Mouse (Mus musculus): ENCODE measurements around the gene Ampd1. TPM values are rescaled to one million over a fixed set of nuclear protein-coding genes. Genes with fewer than 3 reads are reported as not detected.

Ampd1 gene
- polyA plus RNA-seq, 1 experiment, result 5.1 TPM

DNA sequence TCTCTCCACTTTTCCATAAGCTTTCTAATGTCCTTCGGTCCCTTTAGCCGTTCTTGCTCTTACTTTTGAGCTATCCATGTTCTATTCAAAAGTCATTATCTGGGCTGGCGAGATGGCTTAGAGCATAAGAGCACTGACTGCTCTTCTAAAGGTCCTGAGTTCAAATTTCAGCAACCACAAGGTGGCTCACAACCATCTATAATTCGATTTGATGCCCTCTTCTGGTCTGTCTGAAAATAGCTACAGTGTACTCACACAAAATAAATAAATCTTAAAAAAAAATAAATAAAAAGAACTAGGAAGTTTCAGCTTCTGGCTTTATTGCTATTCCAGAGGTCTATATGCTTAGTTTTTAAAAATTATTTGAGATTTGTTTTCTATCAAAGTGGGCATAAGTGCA is 74.0 kb downstream of the Ampd1 start:
- no peak overlapping the region for H3K27ac ChIP-seq (ENCODE audit: insufficient read depth, low read depth, low read length)
- H3K36me3 ChIP-seq (ENCODE audit: control insufficient read depth, insufficient read depth, low read length), result no peaks in the 10 kb centered on the region
- 84% methylated on average over 4 of the region's 4 CpGs for WGBS
- no peaks in the 10 kb centered on the region for H3K4me1 ChIP-seq (ENCODE audit: control insufficient read depth, insufficient read depth, low read length)
- TF ChIP-seq POLR2A (IDR thresholded peaks at IDR 0.05; ENCODE audit: low read depth, low read length) (no peak), CTCF (conservative IDR thresholded peaks at IDR 0.05; ENCODE audit: insufficient read depth, insufficient read length, low read depth, low read length) (no peak)
- H3K4me3 ChIP-seq (ENCODE audit: insufficient read depth, low read depth, low read length), result no peak overlapping the region
- H3K27me3 ChIP-seq (replicated peaks; ENCODE audit: control insufficient read depth, insufficient read depth, low read length), result no peaks in the 10 kb centered on the region
- no peak for DNase-seq

- no peaks in the 10 kb centered on the region for H3K36me3 ChIP-seq (ENCODE audit: control insufficient read depth, insufficient read depth, low read length)
- DNase-seq, result no peak
- TF ChIP-seq POLR2A (IDR thresholded peaks at IDR 0.05; ENCODE audit: low read depth, low read length) (no peak), CTCF (conservative IDR thresholded peaks at IDR 0.05; ENCODE audit: insufficient read depth, insufficient read length, low read depth, low read length) (no peak)
- H3K4me3 ChIP-seq (ENCODE audit: insufficient read depth, low read depth, low read length), result no peak overlapping the region
- H3K4me1 ChIP-seq (ENCODE audit: control insufficient read depth, insufficient read depth, low read length), result no peaks in the 10 kb centered on the region
- 75% methylated on average over 10 of the region's 10 CpGs for WGBS
- H3K27ac ChIP-seq (ENCODE audit: insufficient read depth, low read depth, low read length), result no peak overlapping the region
- no peaks in the 10 kb centered on the region for H3K27me3 ChIP-seq (replicated peaks; ENCODE audit: control insufficient read depth, insufficient read depth, low read length)
Measured at GRCm38 (mm10) chr3:103148941-103149340, 75.1 kb downstream of the Ampd1 start.

Other genes starting within 250 kb of the Ampd1 start
- not detected in 2 replicates for gene Sycp1, start 137.9 kb upstream of the Ampd1 start, polyA plus RNA-seq (2012; rRNA removed)
- gene Nr1h5, start 109.9 kb upstream of the Ampd1 start, polyA plus RNA-seq (2012; rRNA removed), result 0.03 TPM in 1 of 2 replicates, not detected in the other
- 16.3 and 20.0 TPM in 2 replicates for gene Sike1, start 78.3 kb upstream of the Ampd1 start, polyA plus RNA-seq (2012; rRNA removed)
- gene Csde1, start 53.6 kb upstream of the Ampd1 start, polyA plus RNA-seq (2012; rRNA removed), result 26.7 and 42.5 TPM in 2 replicates
- gene Nras, start 15.7 kb upstream of the Ampd1 start, polyA plus RNA-seq (2012; rRNA removed), result 13.3 and 17.2 TPM in 2 replicates
- gene Dennd2c, start 28.6 kb downstream of the Ampd1 start, polyA plus RNA-seq (2012; rRNA removed), result 0.62 and 0.67 TPM in 2 replicates
- 24.0 and 27.7 TPM in 2 replicates for gene Bcas2, start 97.6 kb downstream of the Ampd1 start, polyA plus RNA-seq (2012; rRNA removed)
- 10.9 and 11.7 TPM in 2 replicates for gene Trim33, start 205.3 kb downstream of the Ampd1 start, polyA plus RNA-seq (2012; rRNA removed)